Mouse (Mus musculus) cerebellum, adult 9-11 months (tissue): ENCODE measurements around the gene Slc36a1.

ENCODE experiments used
- DNase-seq: peaks from one replicate; pipeline ENCODE4 v3.0.0; 2022

The Slc36a1 gene

GRCm38 (mm10) chr11:55204159-55204596, at the start of gene Slc36a1:
Gene Slc36a1, plus strand, starts transcription at chr11:55204350.
- peak; percentile 93 for DNase-seq

- no peak for DNase-seq
Measured at GRCm38 (mm10) chr11:55154398-55155069, 49.6 kb upstream of the Slc36a1 start.

GRCm38 (mm10) chr11:55155070-55155421, 49.1 kb upstream of the Slc36a1 start:
- no peak for DNase-seq

GRCm38 (mm10) chr11:55158785-55159359, 45.3 kb upstream of the Slc36a1 start:
- peak; percentile 68 for DNase-seq

GRCm38 (mm10) chr11:55162670-55163069, 41.5 kb upstream of the Slc36a1 start:
- DNase-seq, result no peak

- DNase-seq, result peak; percentile 41
Measured at GRCm38 (mm10) chr11:55164723-55165122, 39.4 kb upstream of the Slc36a1 start.

GRCm38 (mm10) chr11:55165748-55166147, 38.4 kb upstream of the Slc36a1 start:
- DNase-seq, result no peak

- no peak for DNase-seq
Measured at GRCm38 (mm10) chr11:55168504-55168903, 35.6 kb upstream of the Slc36a1 start.

- no peak for DNase-seq
Measured at GRCm38 (mm10) chr11:55168914-55169313, 35.2 kb upstream of the Slc36a1 start.

GRCm38 (mm10) chr11:55170501-55170900, 33.6 kb upstream of the Slc36a1 start:
- DNase-seq, result no peak

GRCm38 (mm10) chr11:55178830-55179229, 25.3 kb upstream of the Slc36a1 start:
- no peak for DNase-seq

- no peak for DNase-seq
Measured at GRCm38 (mm10) chr11:55179856-55180255, 24.3 kb upstream of the Slc36a1 start.

- no peak for DNase-seq
Measured at GRCm38 (mm10) chr11:55183124-55183523, 21.0 kb upstream of the Slc36a1 start.

- no peak for DNase-seq
Measured at GRCm38 (mm10) chr11:55184246-55184645, 19.9 kb upstream of the Slc36a1 start.

- peak; percentile 90 for DNase-seq
Measured at GRCm38 (mm10) chr11:55184733-55185291, 19.3 kb upstream of the Slc36a1 start, which contains the start of gene Slc36a2. Gene Slc36a2, minus strand, starts transcription at chr11:55185077.

GRCm38 (mm10) chr11:55187292-55187691, 16.9 kb upstream of the Slc36a1 start:
- no peak for DNase-seq

GRCm38 (mm10) chr11:55187777-55188176, 16.4 kb upstream of the Slc36a1 start:
- no peak for DNase-seq

- no peak for DNase-seq
Measured at GRCm38 (mm10) chr11:55190216-55190615, 13.9 kb upstream of the Slc36a1 start.

GRCm38 (mm10) chr11:55197086-55197485, 7.1 kb upstream of the Slc36a1 start:
- DNase-seq, result no peak

GRCm38 (mm10) chr11:55197740-55198510, 6.2 kb upstream of the Slc36a1 start:
- DNase-seq, result no peak

GRCm38 (mm10) chr11:55204602-55205001, 452 bp downstream of the Slc36a1 start:
- DNase-seq, result no peak

- DNase-seq, result no peak
Measured at GRCm38 (mm10) chr11:55208001-55208690, 4.0 kb downstream of the Slc36a1 start.

- no peak for DNase-seq
Measured at GRCm38 (mm10) chr11:55209032-55209431, 4.9 kb downstream of the Slc36a1 start.
